Mouse (Mus musculus) left cerebral cortex, adult 9 months (tissue): ENCODE measurements around the gene Lmtk3.

Experiments
- DNase-seq, 2 experiments: peaks; one replicate each; pipeline ENCODE4 v3.0.0; 2022; ENCODE audit warnings: low spot score in 2 of 2

Lmtk3 gene

DNA sequence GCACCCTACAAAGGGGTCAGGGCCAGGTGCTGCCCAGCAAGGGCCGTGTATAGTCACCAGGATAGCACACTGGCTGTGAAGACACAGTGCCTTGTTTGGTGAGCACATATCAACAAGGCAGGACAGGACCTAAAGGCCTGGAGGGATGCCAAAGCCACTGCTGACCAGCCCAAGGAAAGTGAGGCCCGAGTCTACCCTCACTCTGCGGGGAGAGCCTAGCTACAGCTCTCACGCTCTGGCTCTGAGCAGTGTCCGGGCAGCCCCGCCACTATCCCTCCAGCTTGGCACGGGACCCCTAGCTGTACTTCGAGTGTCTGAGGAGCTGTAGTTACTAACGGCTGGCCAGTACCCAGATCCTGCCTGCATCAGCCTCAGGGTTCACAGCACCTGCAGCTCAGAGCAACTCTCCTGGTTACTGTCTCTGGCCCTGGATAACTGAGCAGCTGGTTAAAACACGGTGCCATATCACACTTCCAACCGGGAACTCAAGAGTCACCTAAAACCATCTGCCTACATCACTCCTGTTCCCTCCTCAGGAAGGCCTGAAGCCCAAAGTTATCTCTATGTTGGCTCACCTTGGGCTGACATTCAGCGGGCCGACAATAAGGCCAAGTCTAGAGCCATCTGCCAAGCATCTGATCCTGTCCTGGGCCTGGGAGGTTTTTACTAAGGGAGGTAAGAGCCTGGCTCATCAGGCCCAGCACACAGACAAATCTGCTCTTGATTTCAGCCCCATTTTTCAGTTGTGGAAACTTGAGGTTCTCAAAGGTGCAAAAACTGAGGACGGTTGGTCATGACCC, 25.9 kb downstream of the Lmtk3 start:
- no peak for DNase-seq

GRCm38 (mm10) chr7:45812921-45813320, 29.4 kb downstream of the Lmtk3 start:
- DNase-seq: no peak

GRCm38 (mm10) chr7:45813787-45814779, 30.5 kb downstream of the Lmtk3 start, which contains the start of gene Cyth2:
TSS of gene Cyth2 (minus strand) at chr7:45814581.
- DNase-seq: peak; percentile 100

DNA sequence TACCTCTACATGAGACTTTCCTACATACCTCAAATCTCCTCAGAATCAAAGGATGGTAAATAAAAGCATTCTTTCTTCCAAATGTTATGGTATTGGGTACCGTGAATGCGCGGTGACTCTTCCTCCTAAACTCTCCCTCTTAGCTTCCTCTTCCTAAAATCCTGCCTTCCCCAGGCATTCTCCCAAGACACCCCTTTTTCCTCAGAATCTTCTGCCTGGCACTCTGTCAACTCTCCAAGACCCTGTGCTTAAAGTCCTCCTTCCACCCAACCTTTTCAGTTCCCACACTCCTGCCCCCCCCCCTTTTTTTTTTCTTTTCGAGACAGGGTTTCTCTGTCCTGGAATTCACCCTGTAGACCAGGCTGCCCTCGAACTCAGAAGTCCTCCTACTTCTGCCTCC, 31.3 kb downstream of the Lmtk3 start:
- DNase-seq: no peak

DNA sequence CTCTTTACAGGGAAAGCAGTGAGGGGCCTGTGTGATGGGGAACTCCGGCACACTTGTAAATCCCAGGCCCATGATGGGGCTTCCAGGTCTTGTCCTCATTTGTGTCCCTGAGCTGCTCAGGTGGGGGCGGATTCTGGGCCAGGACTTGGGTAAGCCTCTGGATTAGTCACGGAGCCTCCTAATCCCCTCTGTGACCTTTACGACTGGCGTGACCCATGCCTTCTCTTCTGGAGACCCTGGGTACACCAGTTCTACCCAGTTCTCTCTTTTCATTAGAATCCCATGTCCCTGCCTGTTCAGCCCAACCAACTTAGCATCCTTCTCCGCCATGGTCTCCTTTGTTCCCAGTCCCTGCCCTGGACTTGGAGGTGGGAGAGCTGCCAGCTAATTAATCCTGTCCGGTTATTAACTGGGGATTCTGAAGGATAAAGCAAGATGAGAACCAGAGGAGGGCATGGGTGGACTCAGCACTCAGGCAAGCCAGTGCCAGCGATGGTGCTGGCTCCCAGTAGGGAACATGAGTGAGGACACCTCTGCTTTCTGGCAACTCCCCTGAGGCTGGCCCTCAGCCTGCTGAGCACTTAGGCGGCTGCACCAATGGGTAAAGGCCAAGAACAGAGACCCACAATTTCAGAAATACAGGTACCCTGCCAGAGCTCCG, 31.9 kb downstream of the Lmtk3 start:
- DNase-seq: no peak

DNA sequence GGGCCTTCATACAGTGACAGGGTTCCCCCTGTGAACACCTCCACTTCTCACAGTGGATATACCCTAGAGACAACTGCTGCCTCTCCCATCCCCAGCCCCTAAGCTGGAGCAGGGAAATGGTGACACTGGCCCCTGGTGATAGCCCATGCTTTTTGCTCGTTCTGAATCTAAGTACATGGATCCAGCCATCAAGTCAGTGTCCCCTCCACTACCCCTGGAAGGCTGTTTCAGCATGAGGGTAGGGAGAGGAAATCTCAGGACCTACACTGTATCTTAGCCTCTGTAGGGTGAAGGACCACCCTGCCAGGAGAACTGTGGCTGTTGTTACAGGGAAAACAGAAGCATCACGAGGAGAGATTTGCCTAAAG, 32.4 kb downstream of the Lmtk3 start:
- DNase-seq: no peak

GRCm38 (mm10) chr7:45819843-45820242, 36.3 kb downstream of the Lmtk3 start:
- no peak for DNase-seq

- no peak for DNase-seq
These were observed 37.4 kb downstream of the Lmtk3 start for GRCm38 (mm10) chr7:45820913-45821312.

GRCm38 (mm10) chr7:45824598-45824997, 41.1 kb downstream of the Lmtk3 start, which contains the start of gene Kcnj14:
TSS of gene Kcnj14 (minus strand) at chr7:45824782.
- no peak for DNase-seq

DNA sequence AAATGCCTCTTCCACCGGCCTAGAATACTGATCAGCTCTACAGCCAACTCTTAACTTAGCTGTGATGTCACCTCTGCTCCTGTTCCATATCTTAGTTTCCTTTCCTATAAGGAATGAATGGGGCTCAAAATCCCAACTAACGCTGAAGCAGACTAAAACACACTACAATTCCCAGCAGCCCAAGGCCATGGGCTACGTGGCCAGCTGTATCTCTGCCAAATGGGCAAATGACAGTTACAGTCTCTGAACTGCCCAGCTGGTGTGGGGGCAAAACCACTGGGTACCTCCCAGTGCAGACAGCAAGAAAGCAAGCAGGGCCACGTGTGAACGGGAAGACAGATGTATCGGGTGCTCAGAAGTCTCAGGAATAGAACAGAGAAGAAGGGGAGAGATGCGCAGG, 43.1 kb downstream of the Lmtk3 start:
- DNase-seq: no peak

GRCm38 (mm10) chr7:45830427-45831127, 47.0 kb downstream of the Lmtk3 start, which contains the start of gene Grwd1:
TSS of gene Grwd1 (minus strand) at chr7:45830944.
- peak; percentile 83 to 87 for DNase-seq

GRCm38 (mm10) chr7:45831128-45831525, 47.6 kb downstream of the Lmtk3 start:
- no peak for DNase-seq

DNA sequence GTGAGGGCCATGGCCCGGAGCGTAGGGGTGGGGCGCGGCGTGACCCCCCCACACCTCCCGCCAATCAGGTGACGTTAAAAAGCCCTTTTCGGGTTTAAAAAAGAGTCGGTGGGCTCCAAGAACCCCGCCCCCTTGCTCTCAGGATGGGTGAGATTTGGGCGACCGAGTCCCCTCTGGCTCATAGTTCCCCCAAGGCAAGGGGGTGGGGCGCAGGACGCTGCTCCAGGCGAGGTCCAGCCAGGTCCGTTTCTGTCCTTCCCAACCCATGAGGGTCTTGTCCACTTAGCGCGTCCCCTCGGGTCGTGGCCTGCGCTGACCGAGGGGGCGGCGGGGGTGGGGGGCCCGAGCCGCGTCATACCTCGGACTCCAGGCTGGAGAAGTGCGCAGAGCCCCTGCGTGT, 48.9 kb downstream of the Lmtk3 start:
- no peak for DNase-seq

- DNase-seq: no peak
These were observed 49.7 kb downstream of the Lmtk3 start for GRCm38 (mm10) chr7:45833148-45833790.

DNA sequence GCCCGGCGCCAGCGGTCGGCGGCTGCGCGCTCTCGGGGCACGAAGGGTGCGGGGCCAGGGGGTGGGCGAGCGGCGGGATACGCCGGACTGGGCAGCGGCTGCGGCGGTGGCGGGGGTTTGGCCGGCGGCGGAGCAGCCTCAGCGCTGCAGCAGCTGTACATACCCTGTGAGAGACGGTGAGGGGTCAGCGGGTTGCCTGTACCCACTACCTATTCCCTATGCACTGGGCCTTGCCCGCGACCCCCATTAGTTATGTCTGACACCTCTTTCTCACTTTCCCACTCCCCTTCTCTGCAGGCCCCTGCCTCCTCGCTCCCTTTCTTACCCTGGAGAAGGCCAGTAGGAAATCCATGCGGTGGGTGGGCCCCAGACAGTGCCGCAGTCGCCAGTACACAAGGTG, 50.4 kb downstream of the Lmtk3 start:
- no peak for DNase-seq

DNA sequence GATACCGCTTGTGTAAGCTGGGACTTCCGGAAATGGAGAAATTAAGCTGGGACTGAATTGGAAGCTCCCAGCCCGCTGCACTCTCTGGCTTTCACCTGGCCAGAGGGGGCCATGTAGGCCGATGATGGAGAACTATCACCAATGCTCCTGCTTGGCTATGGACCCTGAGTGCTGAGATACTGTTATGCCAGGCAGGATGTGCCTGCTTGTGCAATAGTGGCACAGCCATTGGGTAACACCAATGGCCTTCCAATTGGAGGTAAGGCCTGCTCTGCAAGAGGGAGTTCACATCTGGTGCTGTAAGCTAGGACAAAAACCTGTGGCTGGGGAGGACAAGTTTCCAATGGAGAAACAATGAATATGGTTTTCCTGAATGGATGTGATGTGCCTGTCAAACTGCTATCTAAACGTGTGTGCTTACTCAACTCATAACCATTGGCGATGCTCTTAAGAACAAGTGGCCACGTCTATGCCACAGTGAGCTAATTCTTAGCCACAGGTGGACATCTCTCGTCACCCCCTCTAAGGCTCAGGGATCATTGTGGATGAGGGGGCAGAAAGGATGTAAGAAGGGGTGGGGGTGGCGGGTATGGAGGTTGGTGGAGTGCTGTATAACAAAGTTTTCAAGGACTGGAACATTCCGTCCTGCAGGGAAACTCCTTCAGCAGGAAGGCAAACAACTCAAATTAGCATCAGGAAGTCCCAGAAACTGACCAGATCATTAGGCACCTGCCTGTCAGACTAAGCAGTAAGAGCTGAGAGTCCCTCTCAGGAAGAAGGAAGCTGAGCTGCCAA, 59.6 kb downstream of the Lmtk3 start:
- no peak for DNase-seq

DNA sequence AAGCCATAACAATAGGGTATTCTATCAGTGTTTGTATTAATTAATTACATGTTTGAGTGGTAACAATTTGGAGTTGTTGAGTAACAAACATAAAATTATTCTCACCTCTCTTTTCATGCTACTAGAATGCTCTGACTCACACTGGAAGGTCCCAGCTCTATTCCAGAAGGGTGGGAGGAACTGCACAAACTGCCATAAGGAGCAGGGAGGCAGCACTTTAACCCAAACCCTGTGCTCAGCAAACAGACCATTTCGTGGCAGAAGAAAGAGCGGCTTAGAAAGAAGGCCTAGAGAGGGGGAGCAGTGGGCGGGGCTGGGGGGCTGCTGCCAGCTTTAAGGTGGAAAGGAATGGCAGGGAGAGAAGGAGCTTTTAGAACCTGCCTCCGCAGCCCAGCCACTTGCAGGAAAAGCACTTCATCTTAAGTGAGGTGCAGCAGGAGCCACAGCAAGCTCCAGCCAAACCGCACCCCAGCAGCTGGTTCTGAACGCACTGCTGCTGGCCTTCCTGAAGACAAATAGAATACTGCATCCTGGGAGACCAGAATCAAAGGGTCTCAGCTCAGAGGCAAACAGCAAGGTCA, 65.0 kb downstream of the Lmtk3 start:
- no peak for DNase-seq

- DNase-seq: no peak
These were observed 67.1 kb downstream of the Lmtk3 start for GRCm38 (mm10) chr7:45850661-45851060.

GRCm38 (mm10) chr7:45853089-45853488, 69.6 kb downstream of the Lmtk3 start:
- DNase-seq: no peak
